Mouse (Mus musculus) midbrain, embryonic 11.5 days (tissue): Measurements from ENCODE around the gene Spata20. TPM values are rescaled to one million over a fixed set of nuclear protein-coding genes. Genes with fewer than 3 reads are reported as not detected.

Experiments
- ATAC-seq: fragments of 200-750 bp; cut with Nextera tagmentation; 2 replicates; pipeline ENCODE4 v1.8.0; 2017; ENCODE audit warnings: moderate TSS enrichment, moderate library complexity; ENCODE audit not compliant: low FRiP score
- DNase-seq: peaks from one replicate; pipeline ENCODE4 v3.0.0; 2015; ENCODE audit warnings: low spot score; ENCODE audit errors: missing footprints
- H3K27ac ChIP-seq: fragments of 300-500 bp; sonication (generic); 2 replicates; pipeline ENCODE4 v1.5.1; 2014; ENCODE audit warnings: low read depth, low read length
- H3K27me3 ChIP-seq: fragments of 300-500 bp; sonication (generic); 2 replicates; pipeline ENCODE4 v1.6.1; 2014; ENCODE audit warnings: mild to moderate bottlenecking, low read length, moderate library complexity, mixed read lengths; ENCODE audit not compliant: control insufficient read depth, insufficient read depth
- H3K36me3 ChIP-seq: fragments of 300-500 bp; sonication (generic); 2 replicates; pipeline ENCODE4 v1.6.1; 2014; ENCODE audit warnings: mild to moderate bottlenecking, low read length, moderate library complexity, mixed read lengths; ENCODE audit not compliant: control insufficient read depth, insufficient read depth
- H3K4me1 ChIP-seq: fragments of 300-500 bp; sonication (generic); 2 replicates; pipeline ENCODE4 v1.6.1; 2014; ENCODE audit warnings: low read length; ENCODE audit not compliant: control insufficient read depth, insufficient read depth
- H3K4me2 ChIP-seq: fragments of 300-500 bp; sonication (generic); 2 replicates; pipeline ENCODE4 v1.6.1; 2014; ENCODE audit warnings: mild to moderate bottlenecking, moderate library complexity
- H3K4me3 ChIP-seq: fragments of 300-500 bp; sonication (generic); 2 replicates; pipeline ENCODE4 v1.5.1; 2014; ENCODE audit warnings: low read depth, low read length
- H3K9ac ChIP-seq: fragments of 300-500 bp; sonication (generic); 2 replicates; pipeline ENCODE4 v1.6.1; 2014; ENCODE audit warnings: low read length
- H3K9me3 ChIP-seq: fragments of 300-500 bp; sonication (generic); 2 replicates; pipeline ENCODE4 v1.6.1; 2016; ENCODE audit warnings: low read length; ENCODE audit not compliant: control insufficient read depth
- WGBS: fragments of 180-500 bp; shearing (Covaris S2); extraction: QIAGEN DNeasy Blood & Tissue Kit; methylation state at CpG from one replicate; pipeline ENCODE4 v1.1.7; 2014; 5-methylcytosine and 5-hydroxymethylcytosine counted together
- polyA plus RNA-seq: library from polyadenylated mRNA; unstranded; fragments of >200 nt; fragmentation: Nextera tagmentation; extraction: Ambion mirVana; gene quantifications from 2 replicates; pipeline ENCODE4 v1.2.1, GENCODE M21; 2014

Gene Spata20
- polyA plus RNA-seq, 1 experiment from 2014 or later = not detected

GRCm38 (mm10) chr11:94449886-94450285 is 36.1 kb downstream of the Spata20 start:
- H3K27me3 ChIP-seq = no peaks in the 10 kb centered on the region
- no peak overlapping the region for H3K4me2 ChIP-seq
- ATAC-seq = no peak
- H3K27ac ChIP-seq = no peak overlapping the region
- H3K9ac ChIP-seq = no peak overlapping the region
- H3K36me3 ChIP-seq = no peaks in the 10 kb centered on the region
- H3K9me3 ChIP-seq = no peaks in the 10 kb centered on the region
- no peak overlapping the region for H3K4me3 ChIP-seq
- H3K4me1 ChIP-seq = peaks cover 26% of the 10 kb centered on the region
- WGBS = 63% methylated on average over 5 of the region's 5 CpGs
- DNase-seq = no peak

GRCm38 (mm10) chr11:94449239-94449638 is 36.7 kb downstream of the Spata20 start:
- no peaks in the 10 kb centered on the region for H3K36me3 ChIP-seq
- peaks cover 31% of the 10 kb centered on the region for H3K4me1 ChIP-seq
- WGBS = 33% methylated on average over 8 of the region's 8 CpGs
- H3K4me2 ChIP-seq = no peak overlapping the region
- no peaks in the 10 kb centered on the region for H3K9me3 ChIP-seq
- ATAC-seq (peak; percentile 28; the same call in 1 of the 2 replicates), DNase-seq (no peak)
- H3K27me3 ChIP-seq = no peaks in the 10 kb centered on the region
- peak overlapping the region; percentile 40; the same call in 1 of the 2 replicates for H3K27ac ChIP-seq
- no peak overlapping the region for H3K4me3 ChIP-seq
- H3K9ac ChIP-seq = no peak overlapping the region

- no peaks in the 10 kb centered on the region for H3K36me3 ChIP-seq
- no peak overlapping the region for H3K4me2 ChIP-seq
- H3K9me3 ChIP-seq = no peaks in the 10 kb centered on the region
- 12% methylated on average over 3 of the region's 3 CpGs for WGBS
- H3K9ac ChIP-seq = no peak overlapping the region
- no peak overlapping the region for H3K27ac ChIP-seq
- H3K4me1 ChIP-seq = peaks cover 37% of the 10 kb centered on the region
- no peak overlapping the region for H3K4me3 ChIP-seq
- DNase-seq (no peak), ATAC-seq (peak; percentile 59)
- no peaks in the 10 kb centered on the region for H3K27me3 ChIP-seq
Observed at GRCm38 (mm10) chr11:94447017-94447416, 39.0 kb downstream of the Spata20 start.

GRCm38 (mm10) chr11:94445300-94445699 is 40.7 kb downstream of the Spata20 start:
- Histone ChIP-seq H3K9me3 (no peaks in the 10 kb centered on the region), H3K27ac (no peak overlapping the region), H3K4me2 (no peak overlapping the region), H3K4me1 (peaks cover 53% of the 10 kb centered on the region), H3K27me3 (no peaks in the 10 kb centered on the region), H3K9ac (no peak overlapping the region), H3K4me3 (no peak overlapping the region), H3K36me3 (no peaks in the 10 kb centered on the region)
- DNase-seq (no peak), ATAC-seq (no peak)
- WGBS = 38% methylated on average over 4 of the region's 4 CpGs

- Histone ChIP-seq H3K9me3 (no peaks in the 10 kb centered on the region), H3K27ac (no peak overlapping the region), H3K4me1 (peaks cover 57% of the 10 kb centered on the region), H3K4me3 (no peak overlapping the region), H3K4me2 (no peak overlapping the region), H3K9ac (no peak overlapping the region), H3K27me3 (no peaks in the 10 kb centered on the region), H3K36me3 (no peaks in the 10 kb centered on the region)
- ATAC-seq (no peak), DNase-seq (no peak)
- WGBS = 60% methylated on average over 5 of the region's 5 CpGs
Observed at GRCm38 (mm10) chr11:94444829-94445228, 41.1 kb downstream of the Spata20 start.

- Histone ChIP-seq H3K36me3 (peaks cover 5% of the 10 kb centered on the region; the same call in 1 of the 2 replicates), H3K27ac (no peak overlapping the region; the same call in 1 of the 2 replicates), H3K4me2 (no peak overlapping the region), H3K4me3 (no peak overlapping the region), H3K27me3 (no peaks in the 10 kb centered on the region), H3K9ac (no peak overlapping the region), H3K9me3 (no peaks in the 10 kb centered on the region), H3K4me1 (peaks cover 48% of the 10 kb centered on the region)
- WGBS = 67% methylated on average over 9 of the region's 9 CpGs
- DNase-seq (no peak), ATAC-seq (peak; percentile 18; the same call in 1 of the 2 replicates)
Observed at GRCm38 (mm10) chr11:94441752-94442151, 44.2 kb downstream of the Spata20 start.

GRCm38 (mm10) chr11:94441122-94441521 is 44.9 kb downstream of the Spata20 start:
- Histone ChIP-seq H3K4me2 (no peak overlapping the region), H3K27me3 (no peaks in the 10 kb centered on the region), H3K9ac (peak overlapping the region; percentile 17; the same call in 1 of the 2 replicates), H3K27ac (no peak overlapping the region), H3K36me3 (peaks cover 5% of the 10 kb centered on the region; the same call in 1 of the 2 replicates), H3K4me1 (peaks cover 46% of the 10 kb centered on the region), H3K4me3 (no peak overlapping the region), H3K9me3 (no peaks in the 10 kb centered on the region)
- DNase-seq = no peak
- WGBS = 23% methylated on average over 7 of the region's 7 CpGs
- peak; percentile 56; the same call in 1 of the 2 replicates for ATAC-seq

GRCm38 (mm10) chr11:94440421-94440820 is 45.6 kb downstream of the Spata20 start:
- Histone ChIP-seq H3K9ac (no peak overlapping the region), H3K4me2 (no peak overlapping the region), H3K27ac (no peak overlapping the region), H3K27me3 (no peaks in the 10 kb centered on the region), H3K9me3 (no peaks in the 10 kb centered on the region), H3K36me3 (peaks cover 5% of the 10 kb centered on the region; the same call in 1 of the 2 replicates), H3K4me1 (peaks cover 39% of the 10 kb centered on the region), H3K4me3 (no peak overlapping the region)
- DNase-seq (no peak), ATAC-seq (no peak)
- 73% methylated on average over 6 of the region's 6 CpGs for WGBS

- Histone ChIP-seq H3K27ac (peak overlapping the region; percentile 61; the same call in 1 of the 2 replicates), H3K9me3 (no peaks in the 10 kb centered on the region), H3K4me1 (peaks cover 25% of the 10 kb centered on the region), H3K9ac (no peak overlapping the region), H3K4me2 (no peak overlapping the region), H3K36me3 (peaks cover 3% of the 10 kb centered on the region), H3K4me3 (no peak overlapping the region), H3K27me3 (no peaks in the 10 kb centered on the region; the same call in 1 of the 2 replicates)
- WGBS = 32% methylated on average over 9 of the region's 9 CpGs
- no peak for DNase-seq
- peak; percentile 67 for ATAC-seq
Observed at GRCm38 (mm10) chr11:94429011-94429651, 56.8 kb downstream of the Spata20 start.
